Mouse (Mus musculus) left cerebral cortex, postnatal 36 days (tissue): ENCODE data around the gene Nat9. TPM values are rescaled to one million over a fixed set of nuclear protein-coding genes. Genes with fewer than 3 reads are reported as not detected.

Experiments used
- DNase-seq, 2 experiments: peaks; one replicate each; pipeline ENCODE4 v3.0.0; 2021 to 2022; ENCODE audit warnings: low spot score in 2 of 2, mixed read lengths in 1 of 2
- intact Hi-C: fragments of 180-260 bp; cut with DNase I; formaldehyde crosslinking; loops from one replicate; pipeline ENCODE4 v1.15.1; 2025
- total RNA-seq, 2 experiments: library from RNA; stranded (reverse); gene quantifications; 2 replicates each; pipeline ENCODE4 v1.2.3; 2021

Nat9 gene
- total RNA-seq, 2 experiments from 2014 or later, result 25.2 to 30.1 TPM

- DNase-seq, result no peak
- intact Hi-C loops, result loop anchor here (1.0 to 2.0 kb wide), 2 partner anchors 21 to 107 kb away; no protein-coding TSS in a partner anchor
Measured at GRCm38 (mm10) chr11:115161578-115162204, 26.0 kb downstream of the Nat9 start.

GRCm38 (mm10) chr11:115160883-115161577, 26.6 kb downstream of the Nat9 start:
- no peak for DNase-seq
- intact Hi-C loops, result loop anchor here (1.0 to 2.0 kb wide), 2 partner anchors 21 to 108 kb away; no protein-coding TSS in a partner anchor

GRCm38 (mm10) chr11:115160016-115160797, 27.5 kb downstream of the Nat9 start:
- DNase-seq, result peak in 1 of 2 experiments; percentile 42
- intact Hi-C loops, result loop anchor here (2.0 kb wide), 1 partner anchor 109 kb away; no protein-coding TSS in a partner anchor

DNA sequence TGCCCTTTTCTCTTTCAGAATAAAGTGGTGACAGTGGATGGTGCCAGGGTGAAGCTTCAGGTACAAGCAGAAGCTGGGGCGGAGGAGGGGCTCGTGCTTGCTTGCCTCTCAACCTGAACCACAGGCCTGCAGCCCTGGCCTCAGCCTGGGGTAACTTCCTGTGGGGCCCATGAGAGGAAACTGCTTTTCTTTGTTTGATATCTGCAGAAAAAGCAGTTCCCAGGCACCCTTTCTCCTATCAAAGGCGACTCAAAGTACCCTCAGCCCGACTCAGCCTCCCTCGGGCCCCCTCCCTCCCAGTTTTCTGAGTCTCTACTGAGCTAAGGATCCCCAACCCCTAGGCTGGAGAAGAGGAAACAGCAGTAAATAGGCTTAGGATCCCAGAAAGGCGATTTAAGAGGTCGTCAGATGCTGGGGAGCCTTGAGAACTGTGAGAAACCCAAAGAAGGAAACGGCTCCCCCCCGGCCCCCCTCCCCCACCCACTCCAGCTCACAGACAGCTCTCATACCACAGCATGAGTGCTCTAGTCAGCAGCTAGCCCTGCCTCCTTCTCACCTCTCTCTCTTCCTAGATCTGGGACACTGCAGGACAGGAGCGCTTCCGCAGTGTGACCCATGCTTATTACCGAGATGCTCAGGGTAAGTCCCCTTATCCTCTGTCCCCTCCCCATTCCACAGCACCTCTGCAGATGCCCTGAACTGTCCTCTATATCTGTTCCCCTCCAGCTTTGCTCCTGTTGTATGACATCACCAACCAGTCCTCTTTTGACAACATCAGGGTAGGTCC, 29.5 kb downstream of the Nat9 start:
- no peak for DNase-seq
- intact Hi-C loops, result no loop called here

DNA sequence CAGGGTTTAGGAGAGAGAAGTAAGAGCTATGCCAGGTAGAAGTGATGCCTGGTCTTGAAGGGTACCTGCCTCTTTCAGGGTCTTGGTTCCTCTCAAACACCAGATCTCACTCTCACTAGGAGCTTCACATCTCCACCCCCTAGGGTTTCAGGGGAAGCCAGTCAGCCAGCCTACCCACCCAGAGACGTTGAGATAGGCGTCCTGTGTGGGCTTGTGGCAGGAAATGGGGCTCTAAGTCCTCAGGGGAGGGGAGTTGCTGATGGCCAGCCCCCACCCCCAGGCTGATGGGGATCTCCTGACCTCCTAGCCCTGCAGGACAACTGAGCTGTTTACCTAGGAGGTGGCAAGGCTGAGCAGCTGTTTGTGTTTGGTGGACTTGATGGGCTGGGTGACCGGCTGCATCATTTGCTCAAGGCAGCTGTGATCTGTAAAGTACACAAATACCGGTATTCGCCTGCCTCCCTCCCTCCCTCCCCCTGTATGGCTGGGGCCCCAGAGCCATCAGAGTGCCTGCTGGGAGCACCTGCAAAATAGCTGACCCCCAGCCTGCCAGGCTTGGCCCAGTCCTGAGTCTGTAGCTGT, 32.5 kb downstream of the Nat9 start:
- no peak for DNase-seq

DNA sequence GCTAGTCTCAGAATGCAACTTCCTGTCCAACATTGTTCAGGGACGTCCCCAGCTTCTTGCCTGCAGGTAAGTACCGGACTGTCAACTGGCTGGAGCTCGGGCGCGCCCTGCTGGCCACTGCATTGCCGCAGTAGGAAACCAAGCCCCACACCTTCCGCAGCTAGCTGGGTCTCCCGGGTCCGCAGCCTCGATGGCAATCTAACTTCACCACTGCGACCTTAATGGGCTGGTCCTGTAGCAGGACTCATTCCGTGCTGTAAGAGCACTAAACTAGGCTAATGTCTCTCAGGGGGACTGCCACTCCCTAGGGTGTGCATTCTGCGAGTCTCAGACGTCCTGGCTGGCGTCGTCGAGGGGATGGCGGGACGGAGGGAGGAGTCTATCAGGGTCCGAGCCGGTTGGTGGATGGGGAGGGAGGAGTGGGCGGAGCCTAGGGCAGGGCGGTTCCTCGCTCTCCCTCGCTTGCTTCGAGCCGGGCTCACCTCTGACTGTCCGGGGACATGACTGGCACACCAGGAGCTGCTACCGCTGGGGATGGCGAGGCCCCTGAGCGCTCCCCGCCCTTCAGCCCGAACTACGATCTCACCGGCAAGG, 33.9 kb downstream of the Nat9 start:
- intact Hi-C loops, result no loop called here
- DNase-seq, result peak; percentile 52 to 58

More for the DNA sequence above, 32.5 kb downstream of the Nat9 start:
- intact Hi-C loops, result no loop called here

DNA sequence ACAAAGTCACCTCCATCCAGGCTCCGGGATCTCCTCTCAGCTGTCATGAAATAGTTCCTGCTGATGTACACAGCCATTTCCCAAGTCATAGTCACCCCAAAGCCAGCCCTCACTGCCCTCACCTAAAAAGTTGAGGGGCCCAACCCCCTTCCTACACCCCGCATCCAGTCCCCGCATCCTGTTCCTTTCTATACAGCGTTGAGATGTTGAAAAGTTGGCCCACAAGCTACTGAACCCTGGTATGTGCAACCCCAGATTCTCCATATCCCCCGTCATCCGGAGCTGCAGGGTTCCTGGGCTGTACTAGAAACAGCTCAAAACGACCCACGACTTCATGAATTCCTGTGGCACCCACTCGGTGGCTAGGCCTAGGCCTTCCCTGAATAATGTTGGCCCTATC, 34.6 kb downstream of the Nat9 start:
- DNase-seq, result no peak
- intact Hi-C loops, result no loop called here

GRCm38 (mm10) chr11:115151755-115152429, 35.8 kb downstream of the Nat9 start:
- DNase-seq, result no peak
- intact Hi-C loops, result loop anchor here (1.0 kb wide), 1 partner anchor 70 kb away; no protein-coding TSS in a partner anchor

DNA sequence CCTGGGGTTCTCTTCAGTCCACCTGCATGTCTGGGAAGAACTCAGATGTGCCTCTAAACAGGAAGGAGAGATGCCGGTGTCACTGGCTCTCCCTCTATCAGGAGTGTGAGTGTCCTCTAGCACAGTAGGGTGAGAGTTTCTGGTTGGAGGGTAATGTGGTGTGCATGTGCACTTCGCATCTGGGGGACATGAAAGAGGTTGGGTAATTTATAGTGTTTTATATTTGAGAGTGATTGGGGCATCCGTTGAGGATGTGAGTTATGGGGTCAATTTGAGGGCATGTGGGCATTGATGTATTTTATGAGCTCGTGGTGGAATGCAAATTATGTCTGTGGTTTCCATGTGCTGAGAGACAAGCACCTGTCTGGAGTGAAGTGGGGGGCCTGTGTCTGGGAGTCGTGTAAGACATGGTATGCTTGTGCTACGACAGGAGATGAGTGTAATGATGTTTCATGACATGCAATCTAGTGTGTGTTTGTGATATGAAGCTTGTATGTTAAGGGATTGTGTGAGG, 36.9 kb downstream of the Nat9 start:
- intact Hi-C loops, result no loop called here
- no peak for DNase-seq

DNA sequence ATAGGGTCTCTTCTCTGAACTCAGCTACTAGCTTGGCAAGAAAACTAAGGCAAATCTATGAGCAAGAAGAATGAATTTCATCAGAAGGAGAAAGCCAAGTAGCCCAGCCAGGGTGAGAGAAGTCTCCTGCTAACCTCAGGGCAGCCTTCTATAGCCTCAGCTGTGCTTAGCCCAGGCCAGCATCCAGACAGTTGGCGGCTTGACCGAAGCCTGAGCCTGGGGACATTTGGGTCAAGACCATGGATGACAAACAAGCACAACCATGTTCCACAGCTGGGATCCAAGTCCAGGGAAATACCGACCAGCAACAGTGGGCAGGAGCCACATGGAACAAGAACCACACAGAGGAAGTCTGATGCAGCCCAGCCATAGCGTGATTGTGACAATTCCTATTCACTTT, 39.8 kb downstream of the Nat9 start:
- intact Hi-C loops, result no loop called here
- no peak for DNase-seq

GRCm38 (mm10) chr11:115141970-115142369, 45.7 kb downstream of the Nat9 start:
- intact Hi-C loops, result no loop called here

GRCm38 (mm10) chr11:115138597-115139262, 48.9 kb downstream of the Nat9 start:
- intact Hi-C loops, result no loop called here
- DNase-seq, result no peak

More at GRCm38 (mm10) chr11:115141970-115142369, 45.7 kb downstream of the Nat9 start:
- no peak for DNase-seq

GRCm38 (mm10) chr11:115133800-115134199, 53.9 kb downstream of the Nat9 start, which contains the start of gene Cd300lf:
Cd300lf (minus strand) TSS chr11:115133992.
- DNase-seq, result no peak
- intact Hi-C loops, result no loop called here

Other genes with a start within 250 kb of the Nat9 start
- gene Cd300c, start 218.7 kb downstream of the Nat9 start, total RNA-seq, result not detected
- gene Cd300ld, start 197.9 kb downstream of the Nat9 start, total RNA-seq, result not detected
- 1 to 10 TPM; 3.5 to 4.3 TPM for gene Cd300c2, start 186.0 kb downstream of the Nat9 start, total RNA-seq
- gene Cd300ld2, start 171.7 kb downstream of the Nat9 start, total RNA-seq, result not detected
- not detected for gene Cd300ld4, start 160.8 kb downstream of the Nat9 start, total RNA-seq
- under 1 TPM; 0.72 to 0.75 TPM for gene Cd300ld5, start 150.1 kb downstream of the Nat9 start, total RNA-seq
- gene Cd300ld3, start 139.4 kb downstream of the Nat9 start, total RNA-seq, result under 1 TPM; 0.72 to 0.75 TPM
- not detected for gene Cd300e, start 125.7 kb downstream of the Nat9 start, total RNA-seq
- gene Rab37, start 96.4 kb downstream of the Nat9 start, total RNA-seq, result 1 to 10 TPM; 1.1 to 1.9 TPM
- gene Cd300lf, start 53.9 kb downstream of the Nat9 start, total RNA-seq, result under 1 TPM; 0.44 to 0.48 TPM
- gene Slc9a3r1, start 24.5 kb downstream of the Nat9 start, total RNA-seq, result 10 to 100 TPM; 76.4 to 82.8 TPM
- gene Tmem104, start 372 bp downstream of the Nat9 start, total RNA-seq, result 10 to 100 TPM; 14.2 to 15.4 TPM
- 10 to 100 TPM; 38.6 to 42.5 TPM for gene Grin2c, start 79.4 kb upstream of the Nat9 start, total RNA-seq
- 10 to 100 TPM; 14.2 to 22.5 TPM for gene Fdxr, start 89.2 kb upstream of the Nat9 start, total RNA-seq
- 10 to 100 TPM; 12.7 to 13.0 TPM for gene Fads6, start 109.8 kb upstream of the Nat9 start, total RNA-seq
- 1 to 10 TPM; 1.1 to 2.1 TPM for gene Otop2, start 119.3 kb upstream of the Nat9 start, total RNA-seq
- under 1 TPM; 0.39 to 0.49 TPM for gene Ush1g, start 134.2 kb upstream of the Nat9 start, total RNA-seq
- gene Otop3, start 146.9 kb upstream of the Nat9 start, total RNA-seq, result under 1 TPM in 1 of 2 experiments, not detected in 1; 0.12 TPM
- gene Hid1, start 179.9 kb upstream of the Nat9 start, total RNA-seq, result 100 to 1,000 TPM; 106 to 107 TPM
- 10 to 100 TPM; 20.6 to 23.1 TPM for gene Cdr2l, start 194.1 kb upstream of the Nat9 start, total RNA-seq
- 100 to 1,000 TPM; 115 to 119 TPM for gene Mrpl58, start 215.9 kb upstream of the Nat9 start, total RNA-seq
- gene Atp5h, start 232.1 kb upstream of the Nat9 start, total RNA-seq, result 100 to 1,000 TPM; 417 to 474 TPM
- 10 to 100 TPM; 72.0 to 79.2 TPM for gene Kctd2, start 232.3 kb upstream of the Nat9 start, total RNA-seq